Mouse (Mus musculus) bone marrow, adult 2 months (tissue): Measurements from ENCODE around the gene 1110004F10Rik.

Experiments used
- CTCF ChIP-seq: fragments of 200-500 bp; IDR thresholded peaks from 2 replicates; pipeline ENCODE4 v1.5.1; 2011; ENCODE audit warnings: low read length, control low read depth; ENCODE audit not compliant: control insufficient read depth, insufficient read depth
- POLR2A ChIP-seq: fragments of 200-500 bp; IDR thresholded peaks from 2 replicates; pipeline ENCODE4 v1.6.1; 2011; ENCODE audit warnings: low read depth, mild to moderate bottlenecking, control low read depth, low read length, borderline replicate concordance; ENCODE audit not compliant: control insufficient read depth

DNA sequence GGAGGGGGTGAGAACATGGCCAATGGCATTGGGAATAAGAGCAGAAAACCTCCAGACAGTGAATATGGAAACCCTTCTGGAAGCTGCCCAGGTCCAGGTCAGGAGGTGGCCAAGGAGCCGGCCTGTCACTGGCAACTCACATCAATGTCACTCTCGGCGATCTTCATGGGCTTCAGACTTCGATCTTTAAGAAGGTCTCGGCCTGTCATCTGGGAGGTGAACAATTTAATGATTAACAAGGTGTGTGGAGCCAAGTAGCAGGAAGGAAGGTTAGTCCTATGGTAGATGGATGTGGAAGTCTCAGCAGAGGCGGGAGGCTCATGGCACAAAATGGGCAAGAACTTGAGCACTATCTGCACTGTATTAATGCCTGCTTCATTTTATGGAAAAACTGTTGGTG lies 105.8 kb downstream of the 1110004F10Rik start:
- TF ChIP-seq POLR2A (no peak), CTCF (no peak)
